Mouse (Mus musculus) bone marrow, adult 2 months (tissue): ENCODE measurements at regions not wholly inside any gene's neighbourhood (a gene's known extent, or its start where the extent isn't known, plus 50 kb on each side); places are given as distances from the start of the nearest gene placed in this dataset.

Experiments
- CTCF ChIP-seq: fragments of 200-500 bp; IDR thresholded peaks from 2 replicates; pipeline ENCODE4 v1.5.1; 2011; ENCODE audit warnings: low read length, control low read depth; ENCODE audit not compliant: control insufficient read depth, insufficient read depth
- POLR2A ChIP-seq: fragments of 200-500 bp; IDR thresholded peaks from 2 replicates; pipeline ENCODE4 v1.6.1; 2011; ENCODE audit warnings: low read depth, mild to moderate bottlenecking, control low read depth, low read length, borderline replicate concordance; ENCODE audit not compliant: control insufficient read depth

DNA sequence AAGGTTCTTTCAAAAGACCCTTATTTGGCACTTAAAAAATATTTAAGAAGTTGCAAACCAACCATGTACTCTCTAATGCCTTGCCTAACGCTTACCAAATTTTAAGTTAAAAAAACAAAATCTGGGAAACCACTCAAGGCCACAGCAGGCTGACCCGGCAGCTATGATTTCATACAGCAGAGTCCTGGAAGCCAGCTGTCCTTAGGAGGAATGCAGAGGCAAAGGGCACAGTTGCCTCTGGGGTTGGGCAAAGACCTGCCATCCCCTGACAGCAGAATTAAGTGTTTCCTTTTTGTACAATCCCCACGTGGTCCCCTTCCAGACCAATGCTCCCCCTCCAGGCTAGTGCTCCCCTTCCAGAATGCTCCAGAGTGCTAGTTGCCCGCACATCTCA lies 348.8 kb upstream of the BB014433 start:
- TF ChIP-seq POLR2A (no peak), CTCF (no peak)
